Mouse (Mus musculus): Measurements from ENCODE around the gene Ndufa11.
A peak's percentile ranks its signal among the peaks of the same experiment; 100 is the strongest.

Ndufa11 gene

DNA sequence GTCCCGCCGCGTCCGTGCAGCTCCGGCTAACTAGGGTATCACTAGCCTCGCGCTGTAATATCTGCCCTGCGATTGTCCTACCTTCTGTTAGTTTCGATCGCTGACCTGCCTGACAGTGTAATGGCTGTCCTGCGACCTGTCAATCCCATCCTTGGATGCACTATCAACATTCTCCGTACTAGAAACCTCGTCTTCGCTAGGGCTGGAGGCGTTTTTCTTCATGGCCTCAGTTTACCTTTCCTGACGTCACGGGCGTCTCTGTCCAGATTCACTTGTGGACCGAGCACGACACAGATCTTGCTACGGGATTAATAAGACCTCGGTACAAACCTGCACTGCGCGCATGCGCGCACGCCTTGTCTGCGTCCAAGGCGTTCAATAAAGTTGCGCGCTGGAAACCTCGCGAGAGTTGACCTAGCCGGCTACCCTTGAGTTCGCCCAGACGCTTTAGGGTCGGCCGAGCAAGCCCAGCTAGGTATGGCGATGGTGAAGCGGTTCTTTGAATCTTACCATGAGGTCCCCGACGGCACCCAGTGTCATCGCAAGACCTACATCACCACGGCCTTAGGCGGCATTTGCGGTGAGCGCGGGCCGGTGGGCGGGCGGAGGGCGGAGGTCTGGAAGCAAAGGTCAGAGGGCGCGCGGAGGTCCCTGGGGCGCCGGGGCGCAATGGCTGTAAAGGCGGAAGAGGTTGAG lies at the start of gene Ndufa11, which contains the start of gene Vmac:
Ndufa11 (plus strand) TSS at position 405 of the 696 bp plus-strand sequence.
Vmac (minus strand) TSS at position 660 of the 696 bp plus-strand sequence.
- DNase-seq, result peak; percentile 96

GRCm38 (mm10) chr17:56668384-56669144 lies 49.0 kb upstream of the Ndufa11 start:
- DNase-seq, result peak; percentile 88 to 90

DNA sequence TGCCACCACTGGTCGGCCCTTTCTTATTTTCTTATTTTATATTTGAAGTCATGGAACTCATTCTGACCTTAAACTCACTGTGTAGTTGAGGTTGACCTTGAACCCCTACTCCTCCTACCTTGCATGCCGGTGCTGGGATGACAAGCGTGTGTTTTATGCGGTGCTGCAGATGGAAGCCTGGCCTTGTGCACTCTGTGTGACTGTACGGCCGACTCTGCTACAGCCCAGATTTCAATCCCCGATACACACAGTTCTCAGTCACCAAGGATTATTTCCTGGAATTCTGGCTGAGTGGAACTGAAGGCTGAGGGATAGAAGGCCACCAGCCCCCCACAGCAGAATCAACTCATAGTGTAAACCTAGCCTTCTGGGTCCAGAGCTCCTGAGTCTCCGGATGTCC lies 47.8 kb upstream of the Ndufa11 start:
- no peak for DNase-seq

- peak; percentile 98 to 99 for DNase-seq
Measured at GRCm38 (mm10) chr17:56672941-56673646, 44.5 kb upstream of the Ndufa11 start, which contains the start of gene Ranbp3. Gene Ranbp3 (plus strand): TSS chr17:56673294.

DNA sequence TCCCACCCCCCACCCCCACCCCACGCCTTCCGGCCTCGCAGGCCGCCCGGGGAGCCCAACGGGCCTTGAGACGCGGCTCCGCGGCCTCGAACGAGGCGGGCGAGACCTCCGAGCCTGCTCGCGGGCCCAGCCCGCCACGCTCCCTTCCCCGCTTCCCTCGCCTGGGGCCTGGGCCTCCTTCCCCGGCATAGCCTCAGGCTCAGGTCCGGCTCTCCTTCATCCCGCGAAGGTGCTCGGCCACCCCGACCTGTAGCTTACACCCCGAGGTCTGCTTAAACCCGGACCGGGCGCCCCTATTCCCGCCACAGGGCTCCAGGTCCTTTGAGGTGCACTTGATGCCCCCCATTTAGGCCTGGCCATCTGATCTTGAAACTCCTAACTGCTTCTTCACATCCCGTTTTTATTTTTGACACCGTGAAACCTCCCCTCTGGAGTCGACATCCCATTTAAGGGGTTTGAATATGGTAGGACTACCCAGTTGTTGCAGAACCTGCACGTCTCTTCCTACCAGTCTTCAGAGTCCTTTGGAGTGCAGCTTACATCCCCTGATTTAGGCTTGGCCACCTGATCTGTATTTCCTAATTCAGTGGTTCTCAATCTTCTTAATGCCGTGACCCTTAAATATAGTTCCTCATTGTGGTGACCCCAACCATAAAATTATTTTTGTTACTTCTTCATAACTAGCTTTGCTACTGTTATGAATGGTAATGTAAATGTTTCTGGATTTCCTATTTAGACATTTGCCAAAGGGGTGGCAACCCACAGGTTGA lies 43.7 kb upstream of the Ndufa11 start:
- peak in 1 of 2 experiments; percentile 35 for DNase-seq

DNA sequence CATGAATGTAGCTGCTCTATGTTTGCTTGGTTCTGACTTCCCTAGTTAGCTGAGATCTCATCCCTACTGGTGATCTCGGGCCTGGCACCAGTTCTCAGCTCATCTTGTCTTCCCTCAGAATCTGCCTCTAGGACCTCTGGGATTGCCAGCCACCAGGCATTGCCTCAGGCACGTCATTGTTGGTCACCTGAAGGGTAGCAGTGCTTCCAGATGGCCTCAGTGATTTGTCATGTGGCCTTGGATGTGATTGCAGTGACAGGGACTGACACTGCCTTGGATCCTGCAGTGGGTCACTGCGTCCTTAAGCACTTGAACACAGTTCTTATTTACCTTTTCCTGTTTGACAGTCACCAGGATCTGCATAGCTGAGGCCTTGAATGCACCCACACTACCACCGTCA lies 35.8 kb upstream of the Ndufa11 start:
- DNase-seq, result no peak

GRCm38 (mm10) chr17:56682880-56683279 lies 34.7 kb upstream of the Ndufa11 start:
- no peak for DNase-seq

DNA sequence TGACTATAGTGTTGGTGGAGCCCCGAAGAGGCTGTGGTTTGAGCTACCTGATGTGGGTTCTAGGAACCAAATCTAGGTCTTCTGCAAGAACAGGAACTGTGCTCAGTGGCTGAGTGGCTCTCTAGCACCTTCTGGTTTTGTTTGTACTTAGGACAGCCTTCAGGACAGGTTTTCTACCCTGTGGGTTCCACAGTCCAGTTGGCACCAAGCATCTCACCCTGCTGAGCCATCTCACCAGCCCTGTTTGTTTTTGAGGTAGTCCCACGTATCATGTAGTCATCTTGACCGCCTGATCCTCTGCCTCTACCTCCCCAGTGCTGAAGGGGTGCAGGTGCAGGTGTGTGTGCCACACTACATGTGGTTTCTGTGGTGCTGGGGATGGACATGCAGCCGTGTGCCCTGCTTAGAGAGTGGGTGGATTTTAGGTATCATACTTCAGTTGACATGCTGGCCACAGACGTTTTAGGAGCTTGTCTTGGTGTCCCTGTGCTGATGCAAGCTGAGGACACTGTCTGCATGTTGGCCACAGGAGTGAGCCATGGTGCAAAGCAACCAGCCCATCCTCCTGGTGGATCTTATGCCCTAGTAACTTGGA lies 33.9 kb upstream of the Ndufa11 start:
- peak in 1 of 2 experiments; percentile 32 for DNase-seq

GRCm38 (mm10) chr17:56684649-56685048 lies 32.9 kb upstream of the Ndufa11 start:
- DNase-seq, result no peak

DNA sequence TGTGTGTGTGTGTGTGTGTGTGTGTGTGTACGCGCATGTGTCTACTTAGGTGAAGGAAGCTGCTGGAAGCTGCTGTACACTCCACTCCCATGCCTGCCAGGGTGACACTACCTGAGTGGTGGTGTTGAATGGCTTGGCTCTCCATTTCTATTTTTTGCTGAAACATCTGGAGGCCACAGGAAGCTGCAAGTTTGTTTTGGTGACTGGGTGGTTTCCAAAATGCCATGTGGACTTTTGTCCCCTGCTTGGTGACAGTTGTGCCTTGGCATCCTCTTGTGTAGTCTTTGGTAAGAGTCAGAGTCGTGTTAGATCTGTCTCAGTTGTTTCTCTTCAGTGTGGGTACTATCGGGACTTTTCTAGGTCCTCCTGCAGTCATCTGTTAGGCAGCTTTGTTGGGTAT lies 30.8 kb upstream of the Ndufa11 start:
- DNase-seq, result no peak

DNA sequence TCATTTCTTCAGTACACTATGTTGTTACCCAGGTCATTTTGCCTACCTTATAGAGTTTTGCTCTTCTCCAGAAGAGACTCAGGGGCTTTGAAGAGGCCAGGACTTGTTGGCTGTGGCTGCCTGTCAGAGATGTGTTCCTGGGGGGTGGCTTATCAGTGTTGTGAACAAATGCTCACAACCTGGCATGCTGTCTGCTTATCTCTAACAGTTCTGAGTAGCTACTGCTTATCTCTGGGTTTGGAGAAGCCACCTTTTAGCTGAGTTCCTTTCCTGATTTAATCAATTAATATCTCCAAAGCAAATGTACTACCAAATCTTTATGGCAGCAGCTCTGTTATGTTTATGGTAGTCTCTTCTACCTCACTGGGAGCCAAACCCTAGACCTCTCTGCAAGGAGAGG lies 29.5 kb upstream of the Ndufa11 start:
- no peak for DNase-seq

DNA sequence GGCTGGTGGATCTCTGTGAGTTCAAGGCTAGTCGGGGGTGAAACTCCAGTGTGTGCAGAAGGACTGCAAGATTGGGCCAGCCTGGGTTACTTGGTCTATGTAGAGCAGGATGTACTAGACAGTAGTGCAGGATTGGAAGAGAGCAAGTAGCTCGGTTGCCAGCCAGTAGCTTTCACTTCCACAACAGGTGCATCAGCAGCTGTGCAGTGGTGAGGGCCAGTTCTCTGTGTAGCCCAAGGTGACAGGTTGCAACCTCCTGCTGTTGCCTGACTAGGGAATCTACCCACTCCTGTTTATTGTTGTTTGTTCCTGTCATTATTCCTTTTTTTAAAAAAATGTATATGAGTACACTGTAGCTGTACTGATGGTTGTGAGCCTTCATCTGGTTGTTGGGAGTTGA lies 28.9 kb upstream of the Ndufa11 start:
- no peak for DNase-seq

GRCm38 (mm10) chr17:56693395-56693794 lies 24.2 kb upstream of the Ndufa11 start:
- DNase-seq, result no peak

GRCm38 (mm10) chr17:56693851-56694310 lies 23.7 kb upstream of the Ndufa11 start:
- DNase-seq, result peak; percentile 87 to 91

DNA sequence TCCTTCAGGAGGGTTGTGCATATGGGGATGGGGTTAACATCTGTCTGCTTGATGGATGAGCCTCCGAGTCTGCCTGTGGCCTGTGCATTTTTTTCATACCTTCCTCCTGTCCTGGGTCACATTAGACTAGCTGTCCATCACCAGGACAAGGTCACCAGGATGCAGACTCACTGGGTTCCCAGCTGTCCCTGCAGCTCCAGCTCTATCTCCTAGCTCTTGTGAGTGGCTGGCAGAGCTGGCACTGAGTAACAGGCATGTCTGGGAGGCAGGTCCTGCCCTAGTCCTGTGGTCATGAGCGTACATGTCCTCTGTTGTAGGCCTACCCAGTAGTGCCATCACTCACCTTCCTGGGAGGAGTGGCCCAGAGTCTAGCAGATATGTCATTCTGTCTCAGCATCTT lies 17.1 kb upstream of the Ndufa11 start:
- DNase-seq, result no peak

DNA sequence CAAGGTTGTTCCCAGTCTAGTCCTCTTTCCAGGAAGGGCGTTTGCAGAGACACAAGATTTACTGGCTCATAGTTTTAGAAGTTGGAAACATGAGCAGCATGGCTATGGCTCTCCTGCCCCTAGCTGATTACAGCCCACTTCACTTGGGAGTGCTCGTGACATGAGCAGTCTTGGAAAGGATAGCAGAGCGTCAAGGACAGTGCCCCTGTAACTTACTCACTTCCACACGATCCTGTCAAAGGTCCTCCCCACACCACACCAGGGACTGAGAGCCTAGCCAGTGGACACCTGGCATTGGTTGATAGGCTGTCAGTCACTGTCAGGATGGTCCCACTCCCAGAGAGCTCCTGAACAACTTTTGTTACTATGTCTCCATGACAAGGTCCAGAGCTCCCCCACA lies 14.5 kb upstream of the Ndufa11 start:
- DNase-seq, result no peak

GRCm38 (mm10) chr17:56706515-56706914 lies 11.1 kb upstream of the Ndufa11 start:
- DNase-seq, result no peak

DNA sequence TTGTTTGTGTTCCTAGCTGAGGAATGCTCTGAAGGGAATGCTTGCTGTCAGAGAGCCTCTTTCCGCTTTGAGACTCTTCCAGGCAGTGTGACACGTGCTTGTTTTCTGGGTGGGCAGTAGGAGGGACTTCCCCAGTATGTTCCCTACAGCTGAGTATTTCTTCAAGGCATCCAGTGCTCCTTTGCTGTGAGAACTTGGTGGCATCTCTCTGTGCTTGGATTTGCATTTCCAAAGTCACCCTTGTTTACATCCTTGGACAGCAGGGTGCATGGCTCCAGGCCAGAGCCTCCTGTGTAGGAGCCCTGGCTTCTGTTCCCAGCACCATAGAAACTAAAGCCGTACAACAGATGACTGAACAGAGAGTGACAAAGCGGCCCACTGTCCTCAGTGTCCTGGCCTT lies 8.9 kb upstream of the Ndufa11 start:
- no peak for DNase-seq

GRCm38 (mm10) chr17:56709708-56710107 lies 7.9 kb upstream of the Ndufa11 start:
- no peak for DNase-seq

DNA sequence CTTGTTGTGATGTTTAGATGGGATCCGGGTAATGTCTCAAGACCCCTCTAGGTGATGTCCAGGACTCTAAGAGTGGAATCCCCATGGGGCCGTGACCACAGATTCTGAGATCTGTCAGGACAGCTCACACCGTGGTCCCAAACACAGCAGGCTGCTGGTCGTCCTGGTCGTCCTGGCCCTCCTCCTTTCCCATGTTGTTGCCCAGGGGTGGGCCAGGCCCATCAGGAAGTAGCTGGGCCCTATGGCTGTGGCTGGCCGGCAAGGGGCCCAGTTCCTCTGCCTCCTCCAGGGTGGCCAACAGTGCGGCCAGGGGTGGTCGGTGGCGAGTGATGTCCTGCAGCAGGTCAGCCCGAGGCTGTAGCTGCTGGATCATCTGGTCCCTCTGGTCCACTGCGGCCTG lies 2.2 kb upstream of the Ndufa11 start:
- DNase-seq, result no peak

GRCm38 (mm10) chr17:56715914-56716654 lies 1.5 kb upstream of the Ndufa11 start:
- DNase-seq, result no peak

All from cerebellum, postnatal 36 days (tissue).